Mouse (Mus musculus) neural tube, embryonic 11.5 days (tissue): ENCODE results near the gene C2cd4a. TPM values are rescaled to one million over a fixed set of nuclear protein-coding genes. Genes with fewer than 3 reads are reported as not detected.

Source experiments
- ATAC-seq: fragments of 200-750 bp; cut with Nextera tagmentation; 2 replicates; pipeline ENCODE4 v1.8.0; 2017; ENCODE audit warnings: moderate number of reproducible peaks, mild to moderate bottlenecking, moderate TSS enrichment, moderate library complexity; ENCODE audit not compliant: insufficient read depth, low FRiP score, low TSS enrichment
- DNase-seq: peaks from one replicate; pipeline ENCODE4 v3.0.0-alpha.2; 2015; ENCODE audit warnings: low spot score
- H3K27ac ChIP-seq: fragments of 300-500 bp; sonication (generic); 2 replicates; pipeline ENCODE4 v1.5.1; 2014; ENCODE audit warnings: low read depth, mild to moderate bottlenecking, low read length
- H3K27me3 ChIP-seq: fragments of 300-500 bp; sonication (generic); 2 replicates; pipeline ENCODE4 v1.6.1; 2014; ENCODE audit warnings: mild to moderate bottlenecking, low read length, mixed read lengths; ENCODE audit not compliant: control insufficient read depth, insufficient read depth
- H3K36me3 ChIP-seq: fragments of 300-500 bp; sonication (generic); 2 replicates; pipeline ENCODE4 v1.6.1; 2014; ENCODE audit warnings: mild to moderate bottlenecking, low read length, moderate library complexity, mixed read lengths; ENCODE audit not compliant: control insufficient read depth, insufficient read depth
- H3K4me1 ChIP-seq: fragments of 300-500 bp; sonication (generic); 2 replicates; pipeline ENCODE4 v1.6.1; 2014; ENCODE audit warnings: low read length, mixed read lengths; ENCODE audit not compliant: control insufficient read depth, insufficient read depth
- H3K4me2 ChIP-seq: fragments of 300-500 bp; sonication (generic); 2 replicates; pipeline ENCODE4 v1.6.1; 2014; ENCODE audit warnings: low read depth, mild to moderate bottlenecking, moderate library complexity
- H3K4me3 ChIP-seq: fragments of 300-500 bp; sonication (generic); 2 replicates; pipeline ENCODE4 v1.5.1; 2014; ENCODE audit warnings: low read depth, low read length
- H3K9ac ChIP-seq: fragments of 300-500 bp; sonication (generic); 2 replicates; pipeline ENCODE4 v1.6.1; 2014; ENCODE audit warnings: mild to moderate bottlenecking, low read length
- H3K9me3 ChIP-seq: fragments of 300-500 bp; sonication (generic); 2 replicates; pipeline ENCODE4 v1.6.1; 2016; ENCODE audit warnings: low read length; ENCODE audit not compliant: control insufficient read depth
- WGBS: fragments of 180-500 bp; shearing (Covaris S2); extraction: QIAGEN DNeasy Blood & Tissue Kit; methylation state at CpG from one replicate; pipeline ENCODE4 v1.1.7; 2014; 5-methylcytosine and 5-hydroxymethylcytosine counted together
- polyA plus RNA-seq: library from polyadenylated mRNA; unstranded; fragments of >200 nt; fragmentation: Nextera tagmentation; extraction: Ambion mirVana; gene quantifications from 2 replicates; pipeline ENCODE4 v1.2.1, GENCODE M21; 2014

Gene C2cd4a
- polyA plus RNA-seq, 1 experiment from 2014 or later, result not detected

- ATAC-seq (no peak), DNase-seq (no peak)
- Histone ChIP-seq H3K27me3 (no peaks in the 10 kb centered on the region), H3K9ac (no peak overlapping the region), H3K36me3 (no peaks in the 10 kb centered on the region), H3K27ac (no peak overlapping the region), H3K4me3 (no peak overlapping the region), H3K4me2 (no peak overlapping the region), H3K9me3 (no peaks in the 10 kb centered on the region), H3K4me1 (no peaks in the 10 kb centered on the region)
- WGBS, result 78% methylated on average over 7 of the region's 7 CpGs
These were observed 45.8 kb downstream of the C2cd4a start for GRCm38 (mm10) chr9:67786311-67786710.

DNA sequence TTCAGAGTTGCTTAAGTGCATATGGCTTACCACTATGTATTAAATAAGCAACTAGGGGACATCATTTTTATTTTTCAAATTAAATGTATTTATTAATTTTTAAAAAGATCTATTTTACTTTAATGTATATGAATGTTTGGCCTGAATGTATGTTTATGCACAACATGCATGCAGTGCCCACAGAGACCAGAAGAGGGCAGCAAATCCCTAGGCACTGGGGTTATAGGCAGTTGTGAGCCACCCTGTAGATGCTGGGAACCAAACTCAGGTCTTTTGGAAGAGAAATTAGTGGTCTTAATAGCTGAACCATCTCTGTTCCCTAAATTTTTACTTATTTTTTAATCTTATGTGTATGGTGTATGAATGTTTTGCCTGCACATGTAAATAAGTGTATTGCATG is 48.2 kb downstream of the C2cd4a start:
- Histone ChIP-seq H3K4me1 (no peaks in the 10 kb centered on the region), H3K4me3 (no peak overlapping the region), H3K36me3 (no peaks in the 10 kb centered on the region), H3K9ac (no peak overlapping the region), H3K9me3 (no peaks in the 10 kb centered on the region), H3K27ac (no peak overlapping the region), H3K27me3 (no peaks in the 10 kb centered on the region), H3K4me2 (no peak overlapping the region)
- ATAC-seq, result no peak
- DNase-seq, result no peak

DNA sequence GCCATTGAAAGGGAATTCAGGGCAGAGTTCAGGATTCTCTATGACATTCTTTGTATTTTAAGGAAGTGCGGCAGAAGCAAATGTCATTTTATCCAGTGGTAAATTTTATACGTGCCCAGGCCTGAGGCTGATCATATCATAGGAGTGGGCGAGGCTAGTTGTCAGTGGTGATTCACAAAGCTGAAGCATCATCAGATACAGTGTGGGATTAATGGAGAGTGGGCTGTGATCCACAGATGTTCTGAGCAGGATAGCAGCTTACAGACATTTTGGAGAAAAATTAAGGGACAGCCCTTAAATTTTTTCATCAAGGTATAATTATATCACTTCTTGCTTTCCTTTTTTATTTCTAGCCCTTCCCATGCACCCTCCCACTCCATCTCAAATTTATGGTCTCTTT is 48.7 kb downstream of the C2cd4a start:
- Histone ChIP-seq H3K36me3 (no peaks in the 10 kb centered on the region), H3K27ac (no peak overlapping the region), H3K9ac (no peak overlapping the region), H3K4me1 (no peaks in the 10 kb centered on the region), H3K4me2 (no peak overlapping the region), H3K27me3 (no peaks in the 10 kb centered on the region), H3K9me3 (no peaks in the 10 kb centered on the region), H3K4me3 (no peak overlapping the region)
- DNase-seq (no peak), ATAC-seq (no peak)
- 80% methylated on average over 3 of the region's 3 CpGs for WGBS

- H3K4me2 ChIP-seq, result no peak overlapping the region
- H3K27ac ChIP-seq, result no peak overlapping the region
- no peaks in the 10 kb centered on the region for H3K4me1 ChIP-seq
- H3K9ac ChIP-seq, result no peak overlapping the region
- no peaks in the 10 kb centered on the region for H3K36me3 ChIP-seq
- DNase-seq (no peak), ATAC-seq (no peak)
- 74% methylated on average over 6 of the region's 6 CpGs for WGBS
- H3K27me3 ChIP-seq, result no peaks in the 10 kb centered on the region
- no peaks in the 10 kb centered on the region for H3K9me3 ChIP-seq
- H3K4me3 ChIP-seq, result no peak overlapping the region
These were observed 49.3 kb downstream of the C2cd4a start for GRCm38 (mm10) chr9:67782786-67783185.

Other genes starting within 250 kb of the C2cd4a start
- 0.95 and 1.1 TPM in 2 replicates for gene C2cd4b, start 72.9 kb downstream of the C2cd4a start, polyA plus RNA-seq
- gene Vps13c, start 8.1 kb upstream of the C2cd4a start, polyA plus RNA-seq, result 6.9 and 7.8 TPM in 2 replicates